Mouse (Mus musculus) urinary bladder, postnatal 14 days (tissue): ENCODE results near the gene Retnlg.
"Not testable (repeated sequence)": the region's sequence is repeated elsewhere in the genome, so short reads cannot be mapped to it uniquely, and the experiment has no call there.

Source experiments
- DNase-seq: peaks from one replicate; pipeline ENCODE4 v3.0.0; 2021; ENCODE audit warnings: low spot score

Retnlg gene

GRCm38 (mm10) chr16:48872321-48872720 is at the start of gene Retnlg:
Gene Retnlg, plus strand, starts transcription at chr16:48872621.
- no peak for DNase-seq

GRCm38 (mm10) chr16:48826474-48826873 is 45.9 kb upstream of the Retnlg start:
- DNase-seq = no peak

- no peak for DNase-seq
Measured at GRCm38 (mm10) chr16:48827625-48828024, 44.8 kb upstream of the Retnlg start.

GRCm38 (mm10) chr16:48829060-48829459 is 43.4 kb upstream of the Retnlg start:
- no peak for DNase-seq

GRCm38 (mm10) chr16:48832055-48832454 is 40.4 kb upstream of the Retnlg start:
- no peak for DNase-seq

- not testable (repeated sequence) for DNase-seq
Measured at GRCm38 (mm10) chr16:48833626-48834025, 38.8 kb upstream of the Retnlg start.

GRCm38 (mm10) chr16:48842266-48842665 is 30.2 kb upstream of the Retnlg start, which contains the start of gene Retnla:
Gene Retnla, plus strand, starts transcription at chr16:48842551.
- no peak for DNase-seq

- DNase-seq = no peak
Measured at GRCm38 (mm10) chr16:48843671-48844386, 28.6 kb upstream of the Retnlg start.

- peak; percentile 6 for DNase-seq
Measured at GRCm38 (mm10) chr16:48865004-48865403, 7.4 kb upstream of the Retnlg start.

GRCm38 (mm10) chr16:48867690-48868089 is 4.7 kb upstream of the Retnlg start:
- DNase-seq = no peak

GRCm38 (mm10) chr16:48868663-48869062 is 3.8 kb upstream of the Retnlg start:
- no peak for DNase-seq

GRCm38 (mm10) chr16:48869671-48870070 is 2.8 kb upstream of the Retnlg start:
- no peak for DNase-seq

- no peak for DNase-seq
Measured at GRCm38 (mm10) chr16:48871754-48872153, 667 bp upstream of the Retnlg start.

- no peak for DNase-seq
Measured at GRCm38 (mm10) chr16:48890733-48891132, 18.3 kb downstream of the Retnlg start.

GRCm38 (mm10) chr16:48899868-48900267 is 27.4 kb downstream of the Retnlg start:
- no peak for DNase-seq

GRCm38 (mm10) chr16:48911184-48911583 is 38.8 kb downstream of the Retnlg start:
- no peak for DNase-seq

GRCm38 (mm10) chr16:48913206-48913605 is 40.8 kb downstream of the Retnlg start:
- DNase-seq = no peak

GRCm38 (mm10) chr16:48923724-48924123 is 51.3 kb downstream of the Retnlg start:
- DNase-seq = no peak
